Mouse (Mus musculus): ENCODE measurements around the gene Slc7a10. TPM values are rescaled to one million over a fixed set of nuclear protein-coding genes. Genes with fewer than 3 reads are reported as not detected.

Gene Slc7a10
- polyA plus RNA-seq, 1 experiment from 2014 or later: 1.6 TPM

- Histone ChIP-seq H3K27ac (no peak overlapping the region), H3K4me3 (replicated peaks) (no peak overlapping the region), H3K9ac (no peak overlapping the region), H3K27me3 (peaks cover 6% of the 10 kb centered on the region; the same call in 1 of the 2 replicates), H3K4me2 (no peak overlapping the region), H3K36me3 (replicated peaks) (no peaks in the 10 kb centered on the region), H3K9me3 (no peaks in the 10 kb centered on the region), H3K4me1 (no peaks in the 10 kb centered on the region)
- ATAC-seq (ENCODE audit: low FRiP score): no peak
- 79% methylated on average over 16 of the region's 16 CpGs for WGBS
These were observed 29.4 kb upstream of the Slc7a10 start for GRCm38 (mm10) chr7:35156561-35157477.

- Histone ChIP-seq H3K9me3 (no peaks in the 10 kb centered on the region), H3K4me1 (no peaks in the 10 kb centered on the region), H3K27me3 (peaks cover 6% of the 10 kb centered on the region; the same call in 1 of the 2 replicates), H3K9ac (no peak overlapping the region), H3K36me3 (replicated peaks) (no peaks in the 10 kb centered on the region), H3K4me3 (replicated peaks) (no peak overlapping the region), H3K27ac (no peak overlapping the region), H3K4me2 (no peak overlapping the region)
- no peak for ATAC-seq (ENCODE audit: low FRiP score)
- WGBS: 86% methylated on average over 3 of the region's 3 CpGs
These were observed 28.7 kb upstream of the Slc7a10 start for GRCm38 (mm10) chr7:35157512-35157911.

- 83% methylated on average over 6 of the region's 6 CpGs for WGBS
- Histone ChIP-seq H3K4me1 (no peaks in the 10 kb centered on the region), H3K27ac (no peak overlapping the region), H3K4me3 (replicated peaks) (no peak overlapping the region), H3K9me3 (no peaks in the 10 kb centered on the region), H3K4me2 (no peak overlapping the region), H3K9ac (no peak overlapping the region), H3K36me3 (replicated peaks) (no peaks in the 10 kb centered on the region), H3K27me3 (0 out of 2 replicates have a peak, but pooled peaks cover 5% of the 10 kb centered on the region)
- ATAC-seq (ENCODE audit: low FRiP score): no peak
These were observed 23.7 kb upstream of the Slc7a10 start for GRCm38 (mm10) chr7:35162443-35162842.

- no peak overlapping the region for H3K4me3 ChIP-seq (replicated peaks)
- H3K36me3 ChIP-seq (replicated peaks): no peaks in the 10 kb centered on the region
- no peak overlapping the region for H3K9ac ChIP-seq
- ATAC-seq (ENCODE audit: low FRiP score): no peak
- WGBS: 78% methylated on average over 7 of the region's 7 CpGs
- H3K4me2 ChIP-seq: no peak overlapping the region
- H3K9me3 ChIP-seq: no peaks in the 10 kb centered on the region
- no peaks in the 10 kb centered on the region for H3K27me3 ChIP-seq
- H3K27ac ChIP-seq: no peak overlapping the region
- H3K4me1 ChIP-seq: no peaks in the 10 kb centered on the region
These were observed 22.6 kb upstream of the Slc7a10 start for GRCm38 (mm10) chr7:35163600-35163999.

GRCm38 (mm10) chr7:35164131-35164530, 22.1 kb upstream of the Slc7a10 start:
- WGBS: 78% methylated on average over 6 of the region's 6 CpGs
- Histone ChIP-seq H3K4me3 (replicated peaks) (no peak overlapping the region), H3K27ac (no peak overlapping the region), H3K36me3 (replicated peaks) (no peaks in the 10 kb centered on the region), H3K9me3 (no peaks in the 10 kb centered on the region), H3K9ac (no peak overlapping the region), H3K27me3 (no peaks in the 10 kb centered on the region), H3K4me2 (no peak overlapping the region), H3K4me1 (no peaks in the 10 kb centered on the region)
- no peak for ATAC-seq (ENCODE audit: low FRiP score)

- Histone ChIP-seq H3K9ac (no peak overlapping the region), H3K4me1 (peaks cover under 1% of the 10 kb centered on the region; the same call in 1 of the 2 replicates), H3K36me3 (replicated peaks) (no peaks in the 10 kb centered on the region), H3K4me3 (replicated peaks) (no peak overlapping the region), H3K27ac (no peak overlapping the region), H3K9me3 (no peaks in the 10 kb centered on the region), H3K4me2 (no peak overlapping the region), H3K27me3 (peaks cover 9% of the 10 kb centered on the region)
- no peak for ATAC-seq (ENCODE audit: low FRiP score)
- 84% methylated on average over 5 of the region's 5 CpGs for WGBS
These were observed 19.2 kb upstream of the Slc7a10 start for GRCm38 (mm10) chr7:35166988-35167387.

GRCm38 (mm10) chr7:35167925-35168324, 18.3 kb upstream of the Slc7a10 start:
- no peak for ATAC-seq (ENCODE audit: low FRiP score)
- no peak overlapping the region for H3K27ac ChIP-seq
- no peak overlapping the region for H3K4me3 ChIP-seq (replicated peaks)
- H3K4me1 ChIP-seq: peaks cover 3% of the 10 kb centered on the region; the same call in 1 of the 2 replicates
- no peaks in the 10 kb centered on the region for H3K9me3 ChIP-seq
- no peaks in the 10 kb centered on the region for H3K36me3 ChIP-seq (replicated peaks)
- no peak overlapping the region for H3K4me2 ChIP-seq
- 81% methylated on average over 2 of the region's 2 CpGs for WGBS
- peaks cover 15% of the 10 kb centered on the region for H3K27me3 ChIP-seq
- no peak overlapping the region for H3K9ac ChIP-seq

- no peak overlapping the region for H3K9ac ChIP-seq
- peaks cover 22% of the 10 kb centered on the region for H3K27me3 ChIP-seq
- peaks cover 3% of the 10 kb centered on the region; the same call in 1 of the 2 replicates for H3K4me1 ChIP-seq
- H3K9me3 ChIP-seq: no peaks in the 10 kb centered on the region
- H3K27ac ChIP-seq: no peak overlapping the region
- 14% methylated on average over 6 of the region's 6 CpGs for WGBS
- H3K36me3 ChIP-seq (replicated peaks): no peaks in the 10 kb centered on the region
- ATAC-seq (ENCODE audit: low FRiP score): peak; percentile 41
- H3K4me3 ChIP-seq (replicated peaks): no peak overlapping the region
- no peak overlapping the region for H3K4me2 ChIP-seq
These were observed 16.8 kb upstream of the Slc7a10 start for GRCm38 (mm10) chr7:35169341-35169740.

- H3K9me3 ChIP-seq: no peaks in the 10 kb centered on the region
- 5% methylated on average over 14 of the region's 16 CpGs for WGBS
- ATAC-seq (ENCODE audit: low FRiP score): peak; percentile 83
- H3K4me3 ChIP-seq (replicated peaks): peak overlapping the region; percentile 10; the same call in 1 of the 2 replicates
- H3K27ac ChIP-seq: no peak overlapping the region
- H3K36me3 ChIP-seq (replicated peaks): no peaks in the 10 kb centered on the region
- H3K9ac ChIP-seq: no peak overlapping the region
- peak overlapping the region; percentile 43 for H3K4me2 ChIP-seq
- peaks cover 22% of the 10 kb centered on the region for H3K27me3 ChIP-seq
- H3K4me1 ChIP-seq: peaks cover 3% of the 10 kb centered on the region; the same call in 1 of the 2 replicates
These were observed 14.3 kb upstream of the Slc7a10 start for GRCm38 (mm10) chr7:35171867-35172382.

- Histone ChIP-seq H3K4me3 (replicated peaks) (no peak overlapping the region), H3K9me3 (no peaks in the 10 kb centered on the region), H3K9ac (no peak overlapping the region), H3K36me3 (replicated peaks) (no peaks in the 10 kb centered on the region), H3K27ac (no peak overlapping the region), H3K4me1 (peaks cover 3% of the 10 kb centered on the region; the same call in 1 of the 2 replicates), H3K4me2 (peak overlapping the region; percentile 43), H3K27me3 (peaks cover 22% of the 10 kb centered on the region)
- WGBS: 80% methylated on average over 4 of the region's 4 CpGs
- no peak for ATAC-seq (ENCODE audit: low FRiP score)
These were observed 13.7 kb upstream of the Slc7a10 start for GRCm38 (mm10) chr7:35172519-35172918.

- H3K27me3 ChIP-seq: peaks cover 16% of the 10 kb centered on the region
- no peak overlapping the region for H3K27ac ChIP-seq
- 80% methylated on average over 4 of the region's 4 CpGs for WGBS
- ATAC-seq (ENCODE audit: low FRiP score): no peak
- H3K4me2 ChIP-seq: no peak overlapping the region
- H3K4me1 ChIP-seq: peaks cover 3% of the 10 kb centered on the region; the same call in 1 of the 2 replicates
- no peaks in the 10 kb centered on the region for H3K9me3 ChIP-seq
- H3K9ac ChIP-seq: no peak overlapping the region
- H3K36me3 ChIP-seq (replicated peaks): no peaks in the 10 kb centered on the region
- H3K4me3 ChIP-seq (replicated peaks): no peak overlapping the region
These were observed 10.7 kb upstream of the Slc7a10 start for GRCm38 (mm10) chr7:35175533-35175932.

- Histone ChIP-seq H3K36me3 (replicated peaks) (no peaks in the 10 kb centered on the region), H3K9me3 (no peaks in the 10 kb centered on the region), H3K27ac (no peak overlapping the region), H3K4me2 (no peak overlapping the region), H3K4me3 (replicated peaks) (no peak overlapping the region), H3K9ac (no peak overlapping the region), H3K27me3 (peaks cover 13% of the 10 kb centered on the region), H3K4me1 (peaks cover 3% of the 10 kb centered on the region; the same call in 1 of the 2 replicates)
- no peak for ATAC-seq (ENCODE audit: low FRiP score)
- 54% methylated on average over 18 of the region's 18 CpGs for WGBS
These were observed 9.5 kb upstream of the Slc7a10 start for GRCm38 (mm10) chr7:35176412-35177381.

Measured in forebrain, embryonic 12.5 days (tissue).